Mouse (Mus musculus) neural tube, embryonic 11.5 days (tissue): Measurements from ENCODE around the gene Cmah. TPM values are rescaled to one million over a fixed set of nuclear protein-coding genes. Genes with fewer than 3 reads are reported as not detected.

Source experiments
- ATAC-seq: fragments of 200-750 bp; cut with Nextera tagmentation; 2 replicates; pipeline ENCODE4 v1.8.0; 2017; ENCODE audit warnings: moderate number of reproducible peaks, mild to moderate bottlenecking, moderate TSS enrichment, moderate library complexity; ENCODE audit not compliant: insufficient read depth, low FRiP score, low TSS enrichment
- DNase-seq: peaks from one replicate; pipeline ENCODE4 v3.0.0-alpha.2; 2015; ENCODE audit warnings: low spot score
- H3K27ac ChIP-seq: fragments of 300-500 bp; sonication (generic); 2 replicates; pipeline ENCODE4 v1.5.1; 2014; ENCODE audit warnings: low read depth, mild to moderate bottlenecking, low read length
- H3K27me3 ChIP-seq: fragments of 300-500 bp; sonication (generic); 2 replicates; pipeline ENCODE4 v1.6.1; 2014; ENCODE audit warnings: mild to moderate bottlenecking, low read length, mixed read lengths; ENCODE audit not compliant: control insufficient read depth, insufficient read depth
- H3K36me3 ChIP-seq: fragments of 300-500 bp; sonication (generic); 2 replicates; pipeline ENCODE4 v1.6.1; 2014; ENCODE audit warnings: mild to moderate bottlenecking, low read length, moderate library complexity, mixed read lengths; ENCODE audit not compliant: control insufficient read depth, insufficient read depth
- H3K4me1 ChIP-seq: fragments of 300-500 bp; sonication (generic); 2 replicates; pipeline ENCODE4 v1.6.1; 2014; ENCODE audit warnings: low read length, mixed read lengths; ENCODE audit not compliant: control insufficient read depth, insufficient read depth
- H3K4me2 ChIP-seq: fragments of 300-500 bp; sonication (generic); 2 replicates; pipeline ENCODE4 v1.6.1; 2014; ENCODE audit warnings: low read depth, mild to moderate bottlenecking, moderate library complexity
- H3K4me3 ChIP-seq: fragments of 300-500 bp; sonication (generic); 2 replicates; pipeline ENCODE4 v1.5.1; 2014; ENCODE audit warnings: low read depth, low read length
- H3K9ac ChIP-seq: fragments of 300-500 bp; sonication (generic); 2 replicates; pipeline ENCODE4 v1.6.1; 2014; ENCODE audit warnings: mild to moderate bottlenecking, low read length
- H3K9me3 ChIP-seq: fragments of 300-500 bp; sonication (generic); 2 replicates; pipeline ENCODE4 v1.6.1; 2016; ENCODE audit warnings: low read length; ENCODE audit not compliant: control insufficient read depth
- WGBS: fragments of 180-500 bp; shearing (Covaris S2); extraction: QIAGEN DNeasy Blood & Tissue Kit; methylation state at CpG from one replicate; pipeline ENCODE4 v1.1.7; 2014; 5-methylcytosine and 5-hydroxymethylcytosine counted together
- polyA plus RNA-seq: library from polyadenylated mRNA; unstranded; fragments of >200 nt; fragmentation: Nextera tagmentation; extraction: Ambion mirVana; gene quantifications from 2 replicates; pipeline ENCODE4 v1.2.1, GENCODE M21; 2014

Gene Cmah
- polyA plus RNA-seq, 1 experiment from 2014 or later, result 0.34 TPM

DNA sequence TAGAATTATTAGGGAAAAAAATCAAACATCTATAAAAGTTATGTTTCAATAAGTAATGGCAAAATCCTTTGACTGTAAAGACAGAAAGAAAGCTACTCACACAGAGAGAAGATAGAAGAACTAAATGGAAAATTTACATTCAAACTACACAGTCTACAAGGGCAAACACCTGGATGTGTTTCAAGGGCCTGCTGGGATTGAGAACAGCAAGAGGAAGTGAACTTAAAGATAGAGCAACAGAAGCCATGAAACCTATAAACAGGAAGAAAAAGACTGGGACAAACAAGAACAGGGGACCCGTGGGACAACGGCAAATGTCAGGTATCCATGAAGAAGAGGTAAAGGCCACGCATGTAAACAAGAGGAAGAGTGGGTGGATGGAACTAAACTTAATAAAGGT is 118.0 kb downstream of the Cmah start:
- no peaks in the 10 kb centered on the region for H3K27me3 ChIP-seq
- ATAC-seq, result no peak
- H3K4me3 ChIP-seq, result no peak overlapping the region
- H3K27ac ChIP-seq, result no peak overlapping the region
- no peaks in the 10 kb centered on the region for H3K9me3 ChIP-seq
- 86% methylated on average over 3 of the region's 3 CpGs for WGBS
- no peaks in the 10 kb centered on the region for H3K4me1 ChIP-seq
- H3K9ac ChIP-seq, result no peak overlapping the region
- no peaks in the 10 kb centered on the region for H3K36me3 ChIP-seq
- no peak overlapping the region for H3K4me2 ChIP-seq
- no peak for DNase-seq

DNA sequence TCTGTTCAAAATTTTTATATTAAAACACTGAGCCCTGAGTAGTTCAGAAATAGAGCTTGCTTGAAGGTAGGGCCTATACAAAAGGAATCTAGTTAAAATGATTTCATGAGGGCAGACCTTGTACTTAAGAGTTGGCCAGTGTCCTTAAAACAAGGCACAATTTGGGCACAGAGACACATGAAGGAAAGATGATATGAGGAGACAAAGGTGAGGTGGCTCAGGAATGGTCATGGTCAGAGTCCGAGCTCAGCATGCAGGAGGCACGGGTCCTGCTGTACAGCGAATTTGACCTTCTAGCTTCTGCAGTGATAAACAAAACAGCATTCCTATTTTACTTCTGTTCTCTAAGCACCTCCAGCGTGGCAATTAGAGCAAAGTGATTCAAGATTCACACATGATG is 118.9 kb downstream of the Cmah start:
- DNase-seq (no peak), ATAC-seq (no peak)
- Histone ChIP-seq H3K9me3 (no peaks in the 10 kb centered on the region), H3K27ac (no peak overlapping the region), H3K4me2 (no peak overlapping the region), H3K4me1 (no peaks in the 10 kb centered on the region), H3K27me3 (no peaks in the 10 kb centered on the region), H3K4me3 (no peak overlapping the region), H3K36me3 (no peaks in the 10 kb centered on the region), H3K9ac (no peak overlapping the region)
- 86% methylated on average over 4 of the region's 4 CpGs for WGBS

DNA sequence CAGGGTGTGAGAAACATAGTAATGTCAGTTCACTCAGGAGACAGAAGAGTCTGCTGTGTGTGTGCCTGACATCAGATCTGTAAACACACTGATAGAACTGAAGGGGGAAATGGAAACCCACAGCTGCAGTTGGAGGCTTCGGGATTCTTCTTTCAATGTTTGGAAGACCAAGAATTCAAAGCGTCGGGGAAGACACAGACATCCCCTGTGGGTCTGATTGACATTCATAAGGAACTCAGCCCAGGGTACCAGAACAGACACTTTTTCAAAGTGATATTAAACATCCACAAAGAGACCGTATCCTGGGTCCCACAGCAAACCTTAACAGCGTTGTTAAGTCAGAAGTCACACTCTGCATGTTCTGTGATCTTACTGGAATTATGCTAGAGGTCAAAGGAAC is 119.8 kb downstream of the Cmah start:
- H3K4me1 ChIP-seq, result no peaks in the 10 kb centered on the region
- no peak overlapping the region for H3K27ac ChIP-seq
- ATAC-seq (no peak), DNase-seq (no peak)
- no peaks in the 10 kb centered on the region for H3K27me3 ChIP-seq
- no peak overlapping the region for H3K4me3 ChIP-seq
- no peak overlapping the region for H3K9ac ChIP-seq
- WGBS, result 81% methylated on average over 5 of the region's 5 CpGs
- H3K9me3 ChIP-seq, result no peaks in the 10 kb centered on the region
- H3K36me3 ChIP-seq, result no peaks in the 10 kb centered on the region
- no peak overlapping the region for H3K4me2 ChIP-seq

DNA sequence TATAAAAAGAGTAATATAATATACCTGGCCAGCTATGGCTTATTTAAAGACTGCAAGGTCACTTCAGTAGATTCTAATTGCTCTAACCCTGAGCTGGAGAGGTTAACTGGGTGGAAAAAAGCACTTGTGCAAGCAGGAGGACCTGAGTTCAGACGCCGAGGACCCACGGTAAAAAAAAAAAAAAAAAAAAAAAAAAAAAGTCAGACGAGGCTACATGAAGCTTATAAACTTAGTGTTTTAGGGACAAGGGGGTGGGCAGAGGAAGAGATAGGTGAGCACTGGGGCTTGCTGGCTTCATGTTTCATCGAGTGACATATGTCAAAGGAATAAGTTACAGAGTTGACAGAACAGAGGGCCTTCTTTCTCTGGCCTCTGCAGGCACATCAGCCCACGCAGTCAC is 121.4 kb downstream of the Cmah start:
- H3K27me3 ChIP-seq, result no peaks in the 10 kb centered on the region
- no peaks in the 10 kb centered on the region for H3K36me3 ChIP-seq
- no peak overlapping the region for H3K27ac ChIP-seq
- H3K9ac ChIP-seq, result no peak overlapping the region
- no peak overlapping the region for H3K4me2 ChIP-seq
- H3K4me3 ChIP-seq, result no peak overlapping the region
- DNase-seq (no peak), ATAC-seq (no peak)
- H3K9me3 ChIP-seq, result no peaks in the 10 kb centered on the region
- no peaks in the 10 kb centered on the region for H3K4me1 ChIP-seq
- 80% methylated on average over 6 of the region's 6 CpGs for WGBS

DNA sequence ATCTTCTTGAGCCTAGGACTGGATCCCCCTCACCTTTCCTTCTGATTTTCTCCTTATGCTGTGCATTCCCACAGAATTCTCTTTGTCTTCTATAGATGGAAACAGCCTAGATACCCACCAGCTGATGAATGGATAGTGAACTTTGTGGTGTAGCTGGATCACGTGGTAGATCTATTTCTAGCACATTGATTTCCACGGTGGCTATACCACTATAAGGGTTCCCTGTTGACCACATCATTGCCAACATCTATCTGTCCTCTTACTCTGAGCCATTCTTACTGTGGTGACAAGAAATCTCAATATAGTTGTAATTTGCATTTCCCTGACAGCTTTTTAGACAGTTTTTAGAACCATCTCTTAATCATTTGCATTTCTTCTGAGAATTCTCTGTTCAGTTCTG is 124.3 kb downstream of the Cmah start:
- no peak overlapping the region for H3K4me3 ChIP-seq
- no peak overlapping the region for H3K4me2 ChIP-seq
- H3K9me3 ChIP-seq, result no peaks in the 10 kb centered on the region
- H3K4me1 ChIP-seq, result no peaks in the 10 kb centered on the region
- no peaks in the 10 kb centered on the region for H3K27me3 ChIP-seq
- H3K9ac ChIP-seq, result no peak overlapping the region
- 88% methylated on average over 2 of the region's 2 CpGs for WGBS
- ATAC-seq (no peak), DNase-seq (no peak)
- no peak overlapping the region for H3K27ac ChIP-seq
- H3K36me3 ChIP-seq, result no peaks in the 10 kb centered on the region

DNA sequence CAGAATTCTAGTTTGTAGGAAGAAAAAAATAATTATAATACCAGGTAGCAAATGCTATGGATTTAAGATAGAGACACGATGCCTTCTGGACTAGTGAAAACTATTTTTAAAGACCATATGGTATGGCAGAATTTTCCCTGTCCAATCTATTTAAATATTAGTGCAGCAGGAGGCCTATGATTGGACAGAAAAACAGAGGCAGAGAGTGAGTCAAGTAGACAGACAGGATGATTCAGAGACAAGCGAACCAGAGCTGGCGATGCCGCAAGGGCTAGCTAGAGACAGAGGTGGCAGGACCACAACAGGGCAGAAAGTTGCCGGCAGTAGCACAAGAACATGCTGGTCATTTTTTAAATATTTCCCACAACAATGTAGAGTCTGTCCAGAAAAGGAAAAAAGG is 126.5 kb downstream of the Cmah start:
- 97% methylated on average over 5 of the region's 5 CpGs for WGBS
- Histone ChIP-seq H3K4me3 (no peak overlapping the region), H3K27me3 (no peaks in the 10 kb centered on the region), H3K9me3 (no peaks in the 10 kb centered on the region), H3K4me2 (no peak overlapping the region), H3K4me1 (no peaks in the 10 kb centered on the region), H3K9ac (no peak overlapping the region), H3K27ac (no peak overlapping the region), H3K36me3 (no peaks in the 10 kb centered on the region)
- DNase-seq (no peak), ATAC-seq (no peak)

DNA sequence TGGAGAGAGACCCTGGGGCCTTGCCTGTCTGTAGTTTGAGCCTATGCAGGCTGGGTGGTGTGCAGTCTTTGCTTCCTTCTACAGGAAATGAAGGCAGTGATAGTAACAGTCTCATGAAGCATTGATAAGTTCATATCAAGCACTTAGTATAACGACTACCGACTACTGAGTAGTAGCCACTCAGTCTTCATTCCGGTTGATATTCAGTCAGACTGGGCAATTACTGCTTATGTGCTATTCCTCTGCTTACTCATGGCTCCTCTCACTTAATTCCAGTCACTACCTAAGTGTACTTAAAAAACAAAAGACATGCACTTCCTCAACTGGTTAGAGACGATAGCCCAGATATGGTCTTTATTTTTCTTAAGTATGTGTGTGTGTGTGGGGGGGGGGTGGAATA is 129.2 kb downstream of the Cmah start:
- no peak for DNase-seq
- Histone ChIP-seq H3K27me3 (no peaks in the 10 kb centered on the region), H3K4me3 (no peak overlapping the region), H3K27ac (no peak overlapping the region), H3K9me3 (no peaks in the 10 kb centered on the region), H3K9ac (no peak overlapping the region), H3K36me3 (no peaks in the 10 kb centered on the region), H3K4me2 (no peak overlapping the region), H3K4me1 (no peaks in the 10 kb centered on the region)
- ATAC-seq, result no peak
- WGBS, result 85% methylated on average over 4 of the region's 4 CpGs

DNA sequence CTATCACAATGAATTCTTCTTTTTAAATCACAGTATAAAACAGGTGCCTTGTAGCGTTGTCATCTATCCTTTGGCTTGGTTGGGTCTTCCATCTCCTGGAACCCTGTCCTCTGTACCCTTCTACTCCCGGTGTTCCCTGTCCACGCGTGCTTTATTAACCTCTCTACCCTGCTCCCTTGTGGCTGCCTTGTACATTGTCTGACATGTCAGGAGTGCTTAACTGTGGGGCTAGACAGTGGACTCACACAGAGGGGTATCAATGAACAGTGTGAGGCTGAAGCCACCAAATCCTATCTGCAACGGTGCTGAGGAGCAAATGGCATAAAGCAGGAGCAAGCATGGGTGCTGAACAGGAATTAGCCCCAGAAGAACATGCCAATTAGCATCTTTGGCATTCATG is 133.3 kb downstream of the Cmah start:
- no peak for ATAC-seq

DNA sequence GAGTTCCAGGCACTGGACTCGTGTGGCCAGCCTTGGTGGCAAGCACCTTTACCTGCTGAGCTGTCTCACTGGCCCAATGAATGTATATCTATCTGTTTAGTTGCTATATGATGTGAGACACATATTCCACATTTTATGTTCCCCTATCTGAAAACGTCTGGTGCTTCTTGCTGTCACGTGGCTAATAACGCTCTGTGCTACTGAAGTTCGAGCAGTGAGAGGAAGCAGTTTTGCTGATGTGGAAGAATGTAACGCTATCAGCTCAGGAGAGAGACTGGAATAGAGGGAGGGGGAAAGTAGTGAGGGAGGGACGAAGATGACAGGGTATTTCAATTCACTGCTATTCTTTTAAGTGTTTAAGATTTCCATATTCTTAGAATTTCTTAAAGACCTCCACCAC is 136.6 kb downstream of the Cmah start:
- Histone ChIP-seq H3K4me3 (no peak overlapping the region), H3K27me3 (no peaks in the 10 kb centered on the region), H3K9ac (no peak overlapping the region), H3K4me2 (no peak overlapping the region), H3K27ac (no peak overlapping the region), H3K4me1 (no peaks in the 10 kb centered on the region), H3K9me3 (no peaks in the 10 kb centered on the region), H3K36me3 (no peaks in the 10 kb centered on the region)
- WGBS, result 84% methylated on average over 7 of the region's 7 CpGs
- DNase-seq (no peak), ATAC-seq (no peak)

More for the DNA sequence above, 133.3 kb downstream of the Cmah start:
- Histone ChIP-seq H3K4me1 (no peaks in the 10 kb centered on the region), H3K9me3 (no peaks in the 10 kb centered on the region), H3K27me3 (no peaks in the 10 kb centered on the region), H3K4me2 (no peak overlapping the region), H3K9ac (no peak overlapping the region), H3K27ac (no peak overlapping the region), H3K36me3 (no peaks in the 10 kb centered on the region), H3K4me3 (no peak overlapping the region)
- no peak for DNase-seq
- WGBS, result 81% methylated on average over 5 of the region's 5 CpGs
